Comparison of ENCODE assay signal across 8 mouse cellular contexts in the genomic region with DNA sequence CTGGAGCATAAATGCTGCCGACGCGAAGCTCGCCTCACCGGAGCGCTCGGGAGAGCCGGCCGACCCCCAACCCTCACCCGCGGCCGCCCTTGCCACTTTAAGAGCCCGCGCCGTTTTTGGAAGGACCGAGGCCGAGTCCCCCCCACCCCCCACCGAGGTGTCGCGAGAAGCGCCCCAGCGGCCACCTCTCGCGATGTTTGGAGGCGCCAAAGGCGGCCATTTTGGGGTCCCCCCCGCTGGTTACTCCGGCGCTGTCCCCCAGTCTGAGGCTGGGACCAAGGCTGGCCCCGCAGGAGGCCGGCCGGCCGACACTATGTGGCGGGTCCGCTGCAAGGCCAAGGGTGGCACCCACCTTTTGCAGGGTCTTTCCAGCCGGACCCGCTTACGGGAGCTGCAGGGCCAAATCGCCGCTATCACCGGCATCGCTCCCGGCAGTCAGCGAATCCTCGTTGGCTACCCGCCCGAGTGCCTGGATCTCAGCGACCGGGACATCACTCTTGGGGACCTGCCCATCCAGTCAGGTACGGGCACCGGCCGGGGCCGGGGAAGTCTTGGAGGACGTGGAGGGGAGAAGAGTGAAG. TPM values are rescaled to one million over a fixed set of nuclear protein-coding genes. Genes with fewer than 3 reads are reported as not detected.
DNase-seq lines count a peak whose midpoint lies in the region; ATAC-seq and TF ChIP-seq lines count a peak whose summit lies in the region.

Yod1 (plus strand) TSS at position 37 of the 581 bp plus-strand sequence.

- peaks cover 14% of the 10 kb centered on the region for H3K27me3 ChIP-seq in hindbrain, embryonic 10.5 days (ENCODE audit: insufficient read depth, poor library complexity, severe bottlenecking)
- H3K27me3 ChIP-seq in lung, embryonic 16.5 days (ENCODE audit: control insufficient read depth, insufficient read depth, low read depth, low read length) = no peaks in the 10 kb centered on the region
- no peaks in the 10 kb centered on the region for H3K27me3 ChIP-seq in thymus, adult 2 months (ENCODE audit: control insufficient read depth, insufficient read depth, low read length)

- H3K4me2 ChIP-seq in lung, embryonic 16.5 days (ENCODE audit: low read depth, low read length) = peak within 1 kb of the TSS; percentile 98

- WGBS in hindbrain, embryonic 10.5 days = under 1% methylated on average over 54 of the region's 54 CpGs
- WGBS in lung, embryonic 16.5 days = under 1% methylated on average over 50 of the region's 54 CpGs
- WGBS in thymus, adult 2 months = under 1% methylated on average over 54 of the region's 54 CpGs

- peak; percentile 96 for DNase-seq in Muller cell, postnatal 12 days (ENCODE audit: inconsistent ontology term)
- DNase-seq in cerebellum, adult 9-10 months = peak; percentile 88
- DNase-seq in hindbrain, embryonic 10.5 days (ENCODE audit: low spot score) = peak; percentile 91
- DNase-seq in layer of hippocampus, adult 9-11 months = peak; percentile 84
- DNase-seq in ovary, adult 18-20 months (ENCODE audit: low spot score) = peak; percentile 78
- DNase-seq in thymus, adult 2 months = peak; percentile 86

- TF ChIP-seq CTCF in thymus, adult 2 months (IDR thresholded peaks at IDR 0.05; ENCODE audit: borderline replicate concordance, control insufficient read depth, extremely low read depth, insufficient read depth, low read length, poor library complexity) = no peak

- peak within 1 kb of the TSS; percentile 94 for H3K4me3 ChIP-seq in hindbrain, embryonic 10.5 days
- H3K4me3 ChIP-seq in lung, embryonic 16.5 days (ENCODE audit: low read length) = peak within 1 kb of the TSS; percentile 97
- H3K4me3 ChIP-seq in thymus, adult 2 months (ENCODE audit: control insufficient read depth, insufficient read depth, low read length) = peak within 1 kb of the TSS; percentile 93

- ATAC-seq in frontal cortex, adult (ENCODE audit: low TSS enrichment) = peak; percentile 71
- peak; percentile 81 for ATAC-seq in lung, embryonic 16.5 days (ENCODE audit: low read depth)

- H3K27ac ChIP-seq in hindbrain, embryonic 10.5 days = peak within 1 kb of the TSS; percentile 97
- peak within 1 kb of the TSS; percentile 93 for H3K27ac ChIP-seq in lung, embryonic 16.5 days (ENCODE audit: low read length)
- peak within 1 kb of the TSS; percentile 66 for H3K27ac ChIP-seq in thymus, adult 2 months (ENCODE audit: control insufficient read depth, insufficient read depth, low read length)

- TF ChIP-seq POLR2A in thymus, adult 2 months (IDR thresholded peaks at IDR 0.05; ENCODE audit: control insufficient read depth, extremely low read depth, insufficient read depth, low read length, poor library complexity) = peak; percentile 61

- no peaks in the 10 kb centered on the region for H3K9me3 ChIP-seq in hindbrain, embryonic 10.5 days
- no peaks in the 10 kb centered on the region for H3K9me3 ChIP-seq in lung, embryonic 16.5 days (ENCODE audit: control insufficient read depth, low read length)

- H3K4me1 ChIP-seq in hindbrain, embryonic 10.5 days (replicated peaks) = peaks cover 39% of the 10 kb centered on the region
- peaks cover 16% of the 10 kb centered on the region for H3K4me1 ChIP-seq in lung, embryonic 16.5 days (replicated peaks; ENCODE audit: control insufficient read depth, insufficient read depth, low read length)
- H3K4me1 ChIP-seq in thymus, adult 2 months (replicated peaks; ENCODE audit: control insufficient read depth, insufficient read depth, low read length) = peaks cover 14% of the 10 kb centered on the region

- peak within 1 kb of the TSS; percentile 98 for H3K9ac ChIP-seq in lung, embryonic 16.5 days (ENCODE audit: low read length)

- peaks cover 22% of the 10 kb centered on the region for H3K36me3 ChIP-seq in hindbrain, embryonic 10.5 days
- peaks cover 5% of the 10 kb centered on the region for H3K36me3 ChIP-seq in lung, embryonic 16.5 days (ENCODE audit: control insufficient read depth, insufficient read depth, low read length)
- no peaks in the 10 kb centered on the region for H3K36me3 ChIP-seq in thymus, adult 2 months (ENCODE audit: control insufficient read depth, insufficient read depth, low read length)

RNA-seq across cellular contexts. Expression of gene Yod1, which starts in this region (rescaled TPM):
- 11.4 and 13.3 TPM in 2 replicates for polyA plus RNA-seq in hindbrain, embryonic 10.5 days (2016; fragmentation: Nextera tagmentation; extraction: Ambion mirVana)
- polyA plus RNA-seq in lung, embryonic 16.5 days (2015; fragmentation: Nextera tagmentation; extraction: Ambion mirVana) = 15.6 and 17.0 TPM in 2 replicates
- 3.9 and 4.7 TPM in 2 replicates for polyA plus RNA-seq in thymus, adult 2 months (2012; rRNA removed)

Comparison
In these comparisons a context has a peak if more than half of its experiments do, and no peak if none do; other contexts are left out.
1. Peak in every context shown above with its lines: DNase-seq, ATAC-seq, H3K4me3 ChIP-seq and H3K27ac ChIP-seq.